Mouse (Mus musculus): ENCODE measurements around the gene Pgrmc1. TPM values are rescaled to one million over a fixed set of nuclear protein-coding genes. Genes with fewer than 3 reads are reported as not detected.

Gene Pgrmc1
- polyA plus RNA-seq, 1 experiment from 2014 or later = 562 TPM

DNA sequence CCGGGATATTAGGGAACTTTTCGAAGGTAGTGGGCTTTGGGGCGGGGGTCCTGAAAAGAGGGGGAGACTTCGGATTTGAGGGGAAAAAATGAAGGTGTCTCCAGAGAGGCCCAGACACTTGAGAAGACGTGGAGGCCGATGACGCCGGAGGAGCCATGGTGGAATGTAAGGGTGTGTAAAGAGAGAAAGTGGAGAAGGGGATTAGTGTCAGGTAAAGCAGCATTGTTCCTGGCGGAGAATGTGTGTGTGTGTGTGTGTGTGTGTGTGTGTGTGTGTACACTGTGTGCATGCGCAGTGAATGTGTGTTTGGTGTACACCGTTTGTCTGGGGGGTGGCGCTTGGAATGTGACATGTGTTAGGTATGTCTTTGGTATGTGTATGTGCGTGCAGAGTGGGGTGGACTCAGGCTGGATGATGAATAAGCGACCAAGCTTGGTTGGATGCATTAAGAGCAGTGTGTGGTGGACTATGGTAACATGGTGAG lies 897 bp downstream of the Pgrmc1 start:
- no peaks in the 10 kb centered on the region for H3K27me3 ChIP-seq (replicated peaks; ENCODE audit: control insufficient read depth, insufficient read depth, low read length)
- H3K9ac ChIP-seq (replicated peaks; ENCODE audit: low read depth, low read length) = peak overlapping the region; percentile 78
- ATAC-seq = peak; percentile 53
- H3K4me3 ChIP-seq (replicated peaks; ENCODE audit: low read length) = peak overlapping the region; percentile 74
- H3K27ac ChIP-seq (ENCODE audit: low read length) = no peak overlapping the region
- peak overlapping the region; percentile 66 for H3K4me2 ChIP-seq (ENCODE audit: low read length)
- 30% methylated on average over 14 of the region's 14 CpGs for WGBS
- H3K9me3 ChIP-seq (ENCODE audit: control insufficient read depth, low read length) = no peaks in the 10 kb centered on the region
- peaks cover 3% of the 10 kb centered on the region; the same call in 1 of the 2 replicates for H3K36me3 ChIP-seq (ENCODE audit: control insufficient read depth, insufficient read depth)
- peaks cover 5% of the 10 kb centered on the region; the same call in 1 of the 2 replicates for H3K4me1 ChIP-seq (replicated peaks; ENCODE audit: control insufficient read depth, insufficient read depth, low read length)

DNA sequence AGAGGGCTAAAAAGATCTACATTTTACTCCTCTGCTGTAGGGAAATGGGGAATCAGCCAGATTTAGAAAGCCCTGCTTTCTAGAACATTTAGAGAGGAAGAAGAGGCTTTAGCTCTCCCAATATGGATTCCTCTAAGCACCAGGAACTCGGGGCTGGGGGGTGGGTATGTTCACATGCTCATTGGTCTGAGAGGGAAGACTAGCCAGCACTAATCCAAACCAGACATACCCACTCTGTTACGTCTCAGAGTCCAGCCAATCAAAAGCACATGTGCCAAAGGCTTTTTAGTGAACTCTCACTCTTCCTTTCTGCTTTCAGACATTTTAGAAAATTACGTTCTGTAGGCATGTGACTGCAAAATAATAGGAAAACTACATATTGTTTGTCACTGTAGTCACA lies 1.6 kb downstream of the Pgrmc1 start:
- Histone ChIP-seq H3K27ac (ENCODE audit: low read length) (no peak overlapping the region), H3K9ac (replicated peaks; ENCODE audit: low read depth, low read length) (peak overlapping the region; percentile 78), H3K9me3 (ENCODE audit: control insufficient read depth, low read length) (no peaks in the 10 kb centered on the region), H3K4me3 (replicated peaks; ENCODE audit: low read length) (peak overlapping the region; percentile 74), H3K36me3 (ENCODE audit: control insufficient read depth, insufficient read depth) (peaks cover 3% of the 10 kb centered on the region; the same call in 1 of the 2 replicates), H3K4me1 (replicated peaks; ENCODE audit: control insufficient read depth, insufficient read depth, low read length) (peaks cover 5% of the 10 kb centered on the region; the same call in 1 of the 2 replicates), H3K27me3 (replicated peaks; ENCODE audit: control insufficient read depth, insufficient read depth, low read length) (no peaks in the 10 kb centered on the region), H3K4me2 (ENCODE audit: low read length) (peak overlapping the region; percentile 66)
- 29% methylated on average over 3 of the region's 3 CpGs for WGBS
- no peak for ATAC-seq

GRCm38 (mm10) chrX:36600066-36600465 lies 2.1 kb downstream of the Pgrmc1 start:
- H3K4me3 ChIP-seq (replicated peaks; ENCODE audit: low read length) = peak overlapping the region; percentile 19; the same call in 1 of the 2 replicates
- H3K4me2 ChIP-seq (ENCODE audit: low read length) = peak overlapping the region; percentile 66
- no peak overlapping the region for H3K9ac ChIP-seq (replicated peaks; ENCODE audit: low read depth, low read length)
- H3K27me3 ChIP-seq (replicated peaks; ENCODE audit: control insufficient read depth, insufficient read depth, low read length) = no peaks in the 10 kb centered on the region
- peaks cover 3% of the 10 kb centered on the region for H3K36me3 ChIP-seq (ENCODE audit: control insufficient read depth, insufficient read depth)
- WGBS = 62% methylated on average over 8 of the region's 8 CpGs
- H3K4me1 ChIP-seq (replicated peaks; ENCODE audit: control insufficient read depth, insufficient read depth, low read length) = peaks cover 5% of the 10 kb centered on the region; the same call in 1 of the 2 replicates
- H3K27ac ChIP-seq (ENCODE audit: low read length) = no peak overlapping the region
- ATAC-seq = no peak
- no peaks in the 10 kb centered on the region for H3K9me3 ChIP-seq (ENCODE audit: control insufficient read depth, low read length)

GRCm38 (mm10) chrX:36602926-36603325 lies 4.9 kb downstream of the Pgrmc1 start:
- Histone ChIP-seq H3K27ac (ENCODE audit: low read length) (no peak overlapping the region), H3K4me1 (replicated peaks; ENCODE audit: control insufficient read depth, insufficient read depth, low read length) (peaks cover 5% of the 10 kb centered on the region; the same call in 1 of the 2 replicates), H3K9ac (replicated peaks; ENCODE audit: low read depth, low read length) (no peak overlapping the region), H3K27me3 (replicated peaks; ENCODE audit: control insufficient read depth, insufficient read depth, low read length) (no peaks in the 10 kb centered on the region), H3K36me3 (ENCODE audit: control insufficient read depth, insufficient read depth) (peaks cover 3% of the 10 kb centered on the region), H3K9me3 (ENCODE audit: control insufficient read depth, low read length) (no peaks in the 10 kb centered on the region), H3K4me2 (ENCODE audit: low read length) (no peak overlapping the region), H3K4me3 (replicated peaks; ENCODE audit: low read length) (no peak overlapping the region)
- WGBS = 95% methylated on average over 2 of the region's 2 CpGs
- ATAC-seq = no peak

GRCm38 (mm10) chrX:36604040-36604439 lies 6.0 kb downstream of the Pgrmc1 start:
- 86% methylated on average over 4 of the region's 4 CpGs for WGBS
- no peak overlapping the region for H3K4me3 ChIP-seq (replicated peaks; ENCODE audit: low read length)
- peaks cover 5% of the 10 kb centered on the region; the same call in 1 of the 2 replicates for H3K4me1 ChIP-seq (replicated peaks; ENCODE audit: control insufficient read depth, insufficient read depth, low read length)
- no peaks in the 10 kb centered on the region for H3K27me3 ChIP-seq (replicated peaks; ENCODE audit: control insufficient read depth, insufficient read depth, low read length)
- no peak overlapping the region for H3K9ac ChIP-seq (replicated peaks; ENCODE audit: low read depth, low read length)
- no peak for ATAC-seq
- H3K36me3 ChIP-seq (ENCODE audit: control insufficient read depth, insufficient read depth) = peaks cover 3% of the 10 kb centered on the region
- no peak overlapping the region for H3K27ac ChIP-seq (ENCODE audit: low read length)
- H3K4me2 ChIP-seq (ENCODE audit: low read length) = no peak overlapping the region
- no peaks in the 10 kb centered on the region for H3K9me3 ChIP-seq (ENCODE audit: control insufficient read depth, low read length)

- 82% methylated on average over 2 of the region's 2 CpGs for WGBS
These were observed 11.1 kb downstream of the Pgrmc1 start for GRCm38 (mm10) chrX:36609117-36609516.

GRCm38 (mm10) chrX:36628102-36628501 lies 30.1 kb downstream of the Pgrmc1 start:
- Histone ChIP-seq H3K36me3 (ENCODE audit: control insufficient read depth, insufficient read depth) (no peaks in the 10 kb centered on the region), H3K27me3 (replicated peaks; ENCODE audit: control insufficient read depth, insufficient read depth, low read length) (no peaks in the 10 kb centered on the region), H3K4me3 (replicated peaks; ENCODE audit: low read length) (no peak overlapping the region), H3K4me2 (ENCODE audit: low read length) (no peak overlapping the region), H3K9me3 (ENCODE audit: control insufficient read depth, low read length) (no peaks in the 10 kb centered on the region), H3K4me1 (replicated peaks; ENCODE audit: control insufficient read depth, insufficient read depth, low read length) (no peaks in the 10 kb centered on the region), H3K9ac (replicated peaks; ENCODE audit: low read depth, low read length) (no peak overlapping the region), H3K27ac (ENCODE audit: low read length) (no peak overlapping the region)
- ATAC-seq = no peak
- WGBS = 75% methylated on average over 3 of the region's 3 CpGs

More at GRCm38 (mm10) chrX:36609117-36609516, 11.1 kb downstream of the Pgrmc1 start:
- Histone ChIP-seq H3K4me1 (replicated peaks; ENCODE audit: control insufficient read depth, insufficient read depth, low read length) (no peaks in the 10 kb centered on the region), H3K9ac (replicated peaks; ENCODE audit: low read depth, low read length) (no peak overlapping the region), H3K27ac (ENCODE audit: low read length) (no peak overlapping the region), H3K36me3 (ENCODE audit: control insufficient read depth, insufficient read depth) (peaks cover 4% of the 10 kb centered on the region; the same call in 1 of the 2 replicates), H3K4me3 (replicated peaks; ENCODE audit: low read length) (no peak overlapping the region), H3K9me3 (ENCODE audit: control insufficient read depth, low read length) (no peaks in the 10 kb centered on the region), H3K4me2 (ENCODE audit: low read length) (no peak overlapping the region), H3K27me3 (replicated peaks; ENCODE audit: control insufficient read depth, insufficient read depth, low read length) (no peaks in the 10 kb centered on the region)
- no peak for ATAC-seq

DNA sequence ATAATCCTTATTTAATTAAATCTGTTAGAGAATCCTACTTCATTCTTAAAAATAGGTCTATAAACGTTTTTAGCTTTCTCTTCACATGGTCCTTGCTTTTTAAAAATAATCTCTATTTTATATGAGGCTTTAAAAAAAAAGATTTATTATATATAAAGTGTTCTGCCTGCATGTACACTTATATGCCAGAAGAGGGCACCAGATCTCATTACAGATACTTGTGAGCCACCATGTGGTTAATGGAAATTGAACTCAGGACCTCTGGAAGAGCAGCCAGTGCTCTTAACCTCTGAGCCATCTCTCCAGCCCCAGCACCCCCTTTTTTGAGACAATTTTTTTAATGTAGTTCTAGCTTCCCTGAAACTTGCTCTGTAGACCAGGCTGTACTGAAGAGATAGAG lies 32.8 kb downstream of the Pgrmc1 start:
- Histone ChIP-seq H3K36me3 (ENCODE audit: control insufficient read depth, insufficient read depth) (no peaks in the 10 kb centered on the region), H3K4me2 (ENCODE audit: low read length) (no peak overlapping the region), H3K9ac (replicated peaks; ENCODE audit: low read depth, low read length) (no peak overlapping the region), H3K4me1 (replicated peaks; ENCODE audit: control insufficient read depth, insufficient read depth, low read length) (no peaks in the 10 kb centered on the region), H3K27ac (ENCODE audit: low read length) (no peak overlapping the region), H3K4me3 (replicated peaks; ENCODE audit: low read length) (no peak overlapping the region), H3K9me3 (ENCODE audit: control insufficient read depth, low read length) (no peaks in the 10 kb centered on the region), H3K27me3 (replicated peaks; ENCODE audit: control insufficient read depth, insufficient read depth, low read length) (no peaks in the 10 kb centered on the region)
- WGBS = 3% methylated on average over 1 of the region's 1 CpGs
- no peak for ATAC-seq

GRCm38 (mm10) chrX:36640046-36640445 lies 42.0 kb downstream of the Pgrmc1 start:
- WGBS = 76% methylated on average over 6 of the region's 6 CpGs
- H3K4me3 ChIP-seq (replicated peaks; ENCODE audit: low read length) = no peak overlapping the region
- no peaks in the 10 kb centered on the region for H3K36me3 ChIP-seq (ENCODE audit: control insufficient read depth, insufficient read depth)
- no peaks in the 10 kb centered on the region for H3K9me3 ChIP-seq (ENCODE audit: control insufficient read depth, low read length)
- no peak overlapping the region for H3K9ac ChIP-seq (replicated peaks; ENCODE audit: low read depth, low read length)
- no peaks in the 10 kb centered on the region for H3K27me3 ChIP-seq (replicated peaks; ENCODE audit: control insufficient read depth, insufficient read depth, low read length)
- no peak overlapping the region for H3K27ac ChIP-seq (ENCODE audit: low read length)
- H3K4me1 ChIP-seq (replicated peaks; ENCODE audit: control insufficient read depth, insufficient read depth, low read length) = peaks cover 3% of the 10 kb centered on the region; the same call in 1 of the 2 replicates
- no peak overlapping the region for H3K4me2 ChIP-seq (ENCODE audit: low read length)
- 0 out of 2 replicates have a peak, but pooled peaks have one; percentile 12 for ATAC-seq

Data from forebrain, embryonic 16.5 days (tissue).